Mouse (Mus musculus) gastrocnemius, postnatal 25 days (tissue): ENCODE measurements at regions not wholly inside any gene's neighbourhood (a gene's known extent, or its start where the extent isn't known, plus 50 kb on each side); places are given as distances from the start of the nearest gene placed in this dataset.

Source experiments
- DNase-seq: peaks from one replicate; pipeline ENCODE4 v3.0.0; 2022

DNA sequence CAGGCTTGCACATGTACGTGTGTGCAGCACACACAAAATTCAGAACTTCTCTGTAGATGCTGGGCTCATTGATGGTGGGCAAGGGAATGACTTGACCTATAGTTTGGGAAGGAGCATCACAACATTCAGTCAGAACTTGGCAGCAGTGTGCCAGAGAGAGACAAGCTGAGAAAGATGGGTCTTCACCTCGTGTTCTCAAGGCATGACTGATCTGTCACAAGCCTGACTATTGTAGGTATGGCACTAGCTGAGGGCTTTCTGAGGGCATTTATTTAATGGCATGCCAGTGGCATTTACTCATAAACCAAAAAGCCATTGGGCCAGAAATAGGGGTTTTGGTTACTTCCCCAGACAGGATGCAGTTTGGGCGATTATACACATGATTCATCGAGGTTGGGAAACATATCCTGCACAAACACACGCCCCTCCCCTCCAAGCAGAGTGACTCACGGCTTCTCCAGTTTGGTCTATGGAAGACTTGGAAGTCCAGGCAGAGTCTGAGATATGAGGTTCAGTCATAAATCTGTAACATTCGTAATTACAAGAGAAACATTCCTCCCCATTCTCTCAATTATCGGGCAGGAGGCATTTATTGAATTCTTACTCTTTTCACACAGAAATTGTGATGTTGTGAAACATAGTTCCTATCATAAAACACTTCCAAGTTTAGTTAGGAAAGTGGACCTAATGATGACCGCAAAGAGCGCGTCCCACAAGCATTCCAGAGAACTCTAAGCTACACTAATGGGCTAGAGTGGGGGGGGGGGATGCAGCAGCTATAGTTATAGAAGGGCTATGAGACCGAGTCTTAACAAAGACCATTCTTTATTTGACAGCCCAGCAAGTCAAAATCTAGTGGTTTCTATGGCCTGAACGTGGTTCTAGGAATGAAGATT lies 318.6 kb upstream of the Ubash3b start:
- DNase-seq: no peak

DNA sequence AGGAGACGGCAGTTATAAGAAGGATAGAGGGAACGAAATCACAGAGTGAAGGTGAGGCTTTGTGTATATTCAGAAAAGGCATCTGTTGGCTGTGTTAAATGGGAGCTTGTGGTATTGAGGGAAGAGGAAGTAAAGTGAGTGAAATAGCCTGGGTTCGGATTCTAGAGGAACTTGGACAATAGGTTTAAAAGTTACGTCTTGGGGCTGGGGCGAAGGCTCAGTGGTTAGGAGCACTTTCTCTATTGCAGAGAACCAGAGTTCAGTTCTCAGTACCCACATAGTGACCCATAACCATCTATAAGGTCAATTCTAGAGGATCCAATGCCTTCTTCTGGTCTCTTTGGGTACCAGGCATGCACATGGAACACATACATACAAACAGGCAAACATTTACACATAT lies 317.6 kb upstream of the Ubash3b start:
- DNase-seq: no peak

DNA sequence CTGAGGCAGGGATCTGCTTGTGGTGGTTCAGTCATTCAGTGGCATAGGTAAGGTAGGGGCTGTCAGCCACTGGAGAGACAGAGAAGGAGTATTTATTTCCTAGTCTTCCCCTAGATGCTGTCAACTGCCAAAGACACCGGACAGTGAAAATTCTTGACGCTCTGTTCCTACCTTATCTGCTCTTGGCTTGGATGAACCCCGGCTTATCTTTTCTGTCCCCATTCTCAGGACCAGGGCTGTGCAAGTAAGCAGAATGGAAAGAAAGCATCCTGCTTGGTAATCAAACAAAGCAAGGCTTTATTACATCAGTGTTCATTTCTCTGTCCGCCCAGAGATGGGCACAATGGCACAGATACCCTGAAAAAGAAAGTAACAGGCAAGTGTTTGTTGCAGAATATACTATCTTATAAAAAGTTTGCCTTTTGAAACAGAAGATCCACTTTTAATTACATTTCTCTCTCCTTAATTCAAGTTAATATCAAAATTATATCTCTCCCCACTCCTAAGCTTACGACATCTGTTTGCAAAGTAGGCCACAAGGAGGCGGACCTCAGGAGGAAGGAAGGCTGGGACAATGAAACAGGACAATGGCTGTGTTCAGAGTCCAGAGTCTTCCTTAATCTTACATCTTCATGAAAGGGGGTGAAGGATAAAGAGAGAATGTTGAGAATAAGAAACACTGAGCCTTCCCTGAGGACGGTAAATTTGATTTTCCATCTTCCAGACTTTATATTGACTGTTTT lies 316.8 kb upstream of the Ubash3b start:
- DNase-seq: no peak

DNA sequence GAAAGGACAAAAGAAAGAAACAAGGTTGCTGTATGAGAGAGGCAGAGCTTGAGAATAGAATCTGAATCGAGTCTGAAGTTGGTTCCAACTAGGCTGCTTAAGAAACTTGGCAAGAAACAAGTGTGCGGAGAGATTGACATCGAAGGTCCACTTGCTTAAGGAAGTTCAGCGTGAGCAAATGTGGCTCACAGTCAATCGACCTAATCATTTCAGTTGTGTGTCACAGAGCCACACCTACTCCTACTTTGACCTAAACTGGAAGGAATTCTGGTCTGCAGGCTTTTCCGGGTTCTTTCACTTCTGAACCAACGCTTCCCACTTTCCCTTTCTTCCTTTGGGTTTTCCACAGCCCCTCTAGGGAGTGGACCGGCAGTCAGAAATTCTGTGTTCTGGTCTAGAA lies 313.8 kb upstream of the Ubash3b start:
- DNase-seq: peak; percentile 12

DNA sequence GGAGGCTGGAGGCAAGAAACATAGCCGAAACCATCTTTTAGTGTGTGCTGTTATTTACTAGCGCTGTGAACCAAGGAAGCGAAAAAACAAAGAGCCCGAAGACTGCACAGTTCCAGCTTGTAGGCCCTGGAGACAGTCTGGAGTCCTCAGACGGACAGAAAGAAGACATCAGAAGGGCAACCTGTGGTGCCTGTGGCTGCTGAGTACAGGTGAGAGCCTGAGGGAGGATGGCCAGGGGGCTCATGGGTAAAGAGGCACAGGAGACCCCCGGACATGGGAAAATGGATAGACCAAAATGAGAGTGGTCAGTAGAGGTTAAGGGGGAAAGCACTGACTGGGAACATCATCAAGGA lies 313.4 kb upstream of the Ubash3b start:
- DNase-seq: no peak

DNA sequence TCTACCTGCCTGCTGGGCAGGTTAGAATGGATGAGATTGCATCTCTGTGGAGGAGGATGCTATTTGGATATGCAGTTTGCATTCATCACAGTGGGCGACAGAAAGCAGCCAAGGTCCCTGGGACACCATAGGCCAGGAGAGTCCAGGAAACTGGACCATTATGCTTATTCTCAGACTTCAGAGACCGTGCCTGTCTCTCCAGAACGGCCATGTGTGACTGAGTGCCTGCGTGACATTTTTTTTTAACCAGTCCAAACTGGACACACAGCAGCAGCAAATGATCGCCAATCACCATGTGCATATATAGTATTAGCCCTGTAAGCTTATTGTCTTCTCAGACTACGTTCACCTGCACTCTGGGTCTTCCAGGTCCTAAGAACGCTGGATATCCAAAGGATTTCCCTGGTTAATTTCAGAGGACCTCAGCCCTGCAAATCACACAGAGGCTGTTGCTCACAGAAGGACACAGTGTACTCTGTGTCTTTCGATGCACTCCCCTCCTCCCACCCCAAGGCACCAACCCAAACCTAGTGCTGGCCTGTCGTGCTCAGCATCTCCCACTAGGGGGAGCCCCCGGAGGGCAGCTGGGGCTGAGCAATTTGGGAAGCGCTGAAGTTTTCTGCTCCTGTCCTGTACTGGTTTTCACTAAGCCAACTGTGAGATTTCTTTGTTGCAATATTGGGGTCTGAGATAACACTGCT lies 312.9 kb upstream of the Ubash3b start:
- DNase-seq: peak; percentile 93

DNA sequence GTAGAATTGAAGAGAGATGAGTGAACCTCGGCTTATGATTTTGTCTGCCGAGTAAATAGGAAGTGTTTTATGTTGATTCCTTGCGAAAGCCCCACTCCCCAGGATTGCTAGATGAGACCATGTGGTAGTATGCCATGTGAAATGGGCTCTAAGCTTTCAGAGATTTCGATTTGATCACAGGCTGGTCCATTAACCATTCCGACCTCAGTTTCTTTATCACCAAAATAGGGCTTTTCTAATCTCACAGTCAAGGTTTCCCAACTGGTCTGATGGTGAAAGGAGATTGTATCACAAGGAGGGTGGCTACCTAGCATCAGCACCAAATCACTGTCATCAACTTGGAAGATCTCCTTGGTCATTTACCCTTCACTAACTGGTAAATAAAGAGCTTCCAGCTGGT lies 312.0 kb upstream of the Ubash3b start:
- no peak for DNase-seq

DNA sequence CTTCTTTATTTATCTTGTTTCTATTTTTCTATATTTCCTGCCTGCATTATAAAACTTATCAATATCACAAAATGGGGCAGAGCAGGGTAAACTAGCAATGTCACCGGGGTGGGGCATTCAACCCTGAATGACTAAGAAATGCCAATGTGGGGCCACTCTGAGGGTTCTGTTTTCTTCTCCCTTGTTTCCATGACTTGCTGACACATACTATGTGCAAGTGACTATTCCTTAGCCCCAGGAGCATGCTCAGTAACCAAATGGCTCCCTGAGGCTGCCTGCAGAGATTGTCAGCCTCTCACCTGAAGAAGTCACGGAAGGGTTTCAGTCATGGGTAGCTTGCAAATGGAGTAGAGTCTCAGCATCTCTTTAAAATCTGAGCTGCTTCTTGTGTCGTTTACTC lies 309.8 kb upstream of the Ubash3b start:
- no peak for DNase-seq

DNA sequence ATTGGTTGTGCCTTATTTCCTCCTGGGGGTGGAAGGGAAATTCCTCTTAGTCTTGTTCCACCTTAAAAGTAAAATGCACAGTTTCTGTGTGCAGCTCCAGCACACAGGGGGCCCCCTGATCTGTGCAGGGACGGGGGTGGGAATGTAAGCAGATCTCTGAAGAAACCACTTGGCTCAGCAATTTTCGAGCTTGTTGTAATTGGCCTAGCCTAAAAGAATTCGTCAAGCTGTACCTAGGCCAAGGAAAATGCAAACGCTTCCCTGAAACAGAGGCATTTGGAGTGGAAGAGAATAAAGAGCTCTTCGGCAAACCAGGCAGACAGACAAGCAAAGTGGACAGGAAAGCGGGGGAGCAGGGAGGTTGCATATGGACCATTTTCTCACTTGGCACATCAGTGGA lies 308.5 kb upstream of the Ubash3b start:
- no peak for DNase-seq

DNA sequence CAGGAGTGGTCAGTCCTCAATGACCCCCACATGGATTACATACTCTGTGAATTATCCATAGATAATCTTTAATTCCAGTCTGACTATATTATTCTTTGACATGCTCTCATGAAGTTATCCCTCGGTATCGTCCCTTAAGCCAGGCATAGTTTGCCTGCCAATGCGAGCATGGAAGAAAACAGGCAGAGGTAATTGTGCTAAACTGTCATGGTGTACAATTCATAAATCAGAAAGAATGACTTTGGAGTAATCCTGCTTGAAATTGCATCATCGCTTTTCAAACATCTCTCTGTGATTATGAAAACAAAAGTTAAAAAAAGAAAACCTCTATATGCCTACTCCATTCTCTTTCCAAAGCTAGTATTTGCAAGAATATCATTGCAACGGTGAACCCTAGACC lies 307.9 kb upstream of the Ubash3b start:
- DNase-seq: no peak

DNA sequence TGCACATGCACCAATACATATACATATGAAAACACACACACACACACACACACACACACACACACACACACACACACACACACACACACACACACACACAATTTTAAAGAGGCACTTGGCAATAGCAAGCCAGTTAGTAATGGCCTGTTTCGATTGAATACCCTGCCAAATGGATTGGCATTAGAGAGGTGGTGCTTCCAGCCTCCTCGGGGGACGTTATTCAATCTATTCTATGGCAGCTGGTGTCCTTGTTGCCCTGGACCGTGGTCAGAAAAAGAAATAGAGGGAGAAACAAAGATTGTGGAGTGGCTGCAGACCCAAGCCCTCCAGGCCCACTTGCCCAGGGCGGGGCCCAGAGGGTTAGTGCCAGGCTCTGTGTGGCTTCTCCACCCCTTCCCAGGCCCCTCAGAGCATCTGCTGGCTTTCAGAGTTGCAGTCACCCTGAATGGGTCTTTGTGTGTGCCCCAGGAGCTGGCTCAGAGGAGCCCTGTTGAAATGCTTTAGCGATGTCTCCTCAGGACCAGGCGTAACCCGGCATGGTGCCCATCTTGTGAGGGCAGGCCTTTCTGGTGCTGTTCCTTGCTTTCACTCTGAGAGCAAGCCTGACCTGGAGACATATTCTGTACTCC lies 302.7 kb upstream of the Ubash3b start:
- DNase-seq: peak; percentile 33

DNA sequence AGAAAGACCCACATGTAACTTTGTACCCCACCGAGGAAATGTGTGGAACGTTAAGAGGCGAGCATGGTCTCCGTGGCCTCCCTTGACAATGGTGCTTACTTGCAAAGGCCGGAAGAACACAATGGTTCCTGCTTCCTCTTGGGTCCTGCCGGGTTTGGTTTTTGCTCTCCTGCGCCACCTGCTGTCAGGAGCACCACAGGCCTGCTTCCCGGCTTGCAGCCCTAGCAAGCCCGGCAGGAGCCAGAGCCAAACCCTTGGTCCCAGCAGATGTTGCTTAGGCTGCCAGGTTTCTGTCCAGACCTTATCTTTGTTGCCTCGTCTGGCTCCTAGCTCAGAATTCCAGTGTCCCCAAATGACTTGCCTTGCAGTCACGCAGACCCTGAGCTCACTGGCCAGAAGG lies 300.2 kb upstream of the Ubash3b start:
- DNase-seq: peak; percentile 92

DNA sequence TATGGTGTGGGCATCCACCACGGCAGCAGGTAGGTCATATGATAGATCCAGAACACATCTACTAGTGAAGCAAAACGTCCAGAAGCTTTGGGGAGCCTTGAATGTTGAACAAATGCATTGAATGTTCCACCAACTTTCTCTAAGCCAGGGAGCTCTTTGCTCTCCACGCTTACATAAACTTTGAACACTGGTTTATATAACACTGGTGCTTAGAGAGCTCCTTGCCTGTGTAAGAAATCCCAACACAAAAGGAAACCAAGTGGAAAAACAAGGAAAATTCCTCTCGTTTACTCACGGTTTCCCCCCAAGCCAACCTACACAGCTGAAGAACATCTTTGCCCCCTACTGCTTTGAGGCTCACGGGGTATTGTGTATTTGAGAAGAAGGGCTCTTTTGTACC lies 299.2 kb upstream of the Ubash3b start:
- DNase-seq: no peak

DNA sequence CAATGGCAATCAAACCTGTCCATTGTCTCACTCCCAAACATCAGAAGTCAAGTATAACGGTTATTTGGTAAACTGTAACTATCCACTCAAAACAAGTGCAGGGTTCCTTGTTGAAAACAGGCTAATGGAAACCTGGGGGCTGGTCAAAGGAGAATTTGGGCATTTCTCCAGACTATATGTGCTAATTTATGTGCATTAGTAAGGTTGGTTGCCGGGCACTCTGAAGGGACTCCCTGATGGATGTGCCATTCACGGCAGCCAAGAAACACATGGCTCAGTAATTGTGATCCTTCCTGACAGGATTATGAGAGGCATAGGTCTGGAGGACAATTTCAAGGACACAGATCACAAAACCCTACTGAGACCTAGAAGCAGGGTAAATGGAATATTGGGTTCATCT lies 295.5 kb upstream of the Ubash3b start:
- no peak for DNase-seq

DNA sequence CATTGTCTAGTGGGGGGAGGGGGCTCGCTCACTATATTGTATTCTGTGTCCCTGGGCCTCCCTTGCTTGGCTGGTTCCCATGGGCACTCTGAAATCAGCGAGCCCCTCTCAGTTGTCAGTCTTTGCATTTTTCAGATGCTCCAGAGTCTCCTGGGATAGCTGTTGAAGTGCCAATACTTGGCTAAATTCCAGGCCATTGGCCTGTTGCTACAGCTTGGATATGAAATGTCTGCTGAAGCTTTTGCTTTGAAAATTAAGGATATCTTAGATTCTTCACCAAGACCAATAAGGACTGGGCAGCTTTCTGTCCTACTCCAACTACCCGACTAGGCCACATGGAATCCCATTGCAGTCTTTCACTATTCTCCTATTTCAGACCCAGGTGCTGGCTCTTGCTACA lies 290.2 kb upstream of the Ubash3b start:
- DNase-seq: no peak

DNA sequence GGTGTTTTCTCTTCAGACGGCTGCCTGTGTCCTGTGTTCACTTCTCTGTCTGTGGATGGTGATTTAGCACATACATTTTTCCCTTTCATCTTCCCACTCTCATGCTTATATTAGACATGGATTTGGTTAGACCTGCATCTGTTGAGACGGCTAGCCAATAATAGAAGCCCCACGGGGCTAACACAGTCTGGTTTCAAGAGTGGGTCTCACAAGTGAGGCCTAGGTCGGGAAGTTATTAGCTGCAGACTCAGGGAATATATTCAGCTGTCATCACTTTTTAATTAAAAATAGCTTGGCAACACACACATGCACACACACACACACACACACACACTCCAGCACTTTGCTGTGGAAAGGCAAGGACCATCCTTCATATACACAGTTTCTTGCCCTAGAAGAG lies 287.7 kb upstream of the Ubash3b start:
- no peak for DNase-seq

DNA sequence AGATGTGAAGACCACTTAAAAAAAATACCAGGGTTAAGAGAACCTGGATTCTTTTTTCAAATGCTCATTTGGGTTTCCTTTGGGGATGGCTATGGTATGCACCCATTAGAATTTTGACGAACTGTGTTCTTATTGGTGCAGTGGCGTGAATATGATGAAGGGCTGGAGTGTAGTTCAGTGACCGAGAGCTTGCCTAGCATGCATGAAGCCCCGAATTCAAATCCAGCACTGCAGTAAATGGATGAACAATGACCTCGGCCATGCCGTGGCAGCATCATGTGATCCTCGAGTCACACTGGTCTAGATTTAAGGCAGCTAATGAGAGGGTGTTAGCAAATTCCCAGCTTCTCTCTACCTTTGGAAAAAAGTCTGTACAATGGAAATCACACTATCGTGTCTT lies 286.4 kb upstream of the Ubash3b start:
- no peak for DNase-seq

DNA sequence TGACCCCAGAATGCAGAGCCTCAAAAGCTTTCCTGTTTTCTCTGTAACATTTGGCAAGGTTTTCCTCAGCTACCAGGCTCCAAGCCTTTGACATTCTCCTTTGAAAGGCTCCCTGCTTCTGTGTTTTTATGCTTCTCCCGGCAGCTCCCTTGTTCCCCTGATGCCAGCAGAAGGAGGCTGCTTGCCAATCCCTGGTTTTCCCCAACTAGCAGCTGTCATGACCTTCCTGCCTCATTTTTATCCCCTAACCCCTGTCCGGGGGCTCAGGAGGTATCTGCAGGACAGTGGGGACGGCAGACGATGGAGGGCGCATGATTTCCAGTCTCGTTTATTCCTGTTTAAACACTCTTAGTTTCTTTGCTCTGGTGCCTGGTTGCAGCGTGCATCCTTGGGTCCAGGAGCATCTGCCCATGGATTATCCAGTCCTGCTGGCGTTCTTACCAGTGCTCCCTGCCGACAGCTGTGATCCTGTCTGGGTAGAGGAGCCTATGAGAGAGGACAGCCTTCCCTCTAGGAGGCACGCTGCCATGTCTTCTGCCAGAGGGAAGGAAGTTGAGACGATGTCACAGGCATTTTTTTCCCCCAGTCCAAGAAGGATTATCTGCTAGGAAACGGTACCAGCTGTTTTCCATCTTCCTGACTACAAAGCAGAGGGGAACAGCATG lies 285.8 kb upstream of the Ubash3b start:
- DNase-seq: peak; percentile 83

DNA sequence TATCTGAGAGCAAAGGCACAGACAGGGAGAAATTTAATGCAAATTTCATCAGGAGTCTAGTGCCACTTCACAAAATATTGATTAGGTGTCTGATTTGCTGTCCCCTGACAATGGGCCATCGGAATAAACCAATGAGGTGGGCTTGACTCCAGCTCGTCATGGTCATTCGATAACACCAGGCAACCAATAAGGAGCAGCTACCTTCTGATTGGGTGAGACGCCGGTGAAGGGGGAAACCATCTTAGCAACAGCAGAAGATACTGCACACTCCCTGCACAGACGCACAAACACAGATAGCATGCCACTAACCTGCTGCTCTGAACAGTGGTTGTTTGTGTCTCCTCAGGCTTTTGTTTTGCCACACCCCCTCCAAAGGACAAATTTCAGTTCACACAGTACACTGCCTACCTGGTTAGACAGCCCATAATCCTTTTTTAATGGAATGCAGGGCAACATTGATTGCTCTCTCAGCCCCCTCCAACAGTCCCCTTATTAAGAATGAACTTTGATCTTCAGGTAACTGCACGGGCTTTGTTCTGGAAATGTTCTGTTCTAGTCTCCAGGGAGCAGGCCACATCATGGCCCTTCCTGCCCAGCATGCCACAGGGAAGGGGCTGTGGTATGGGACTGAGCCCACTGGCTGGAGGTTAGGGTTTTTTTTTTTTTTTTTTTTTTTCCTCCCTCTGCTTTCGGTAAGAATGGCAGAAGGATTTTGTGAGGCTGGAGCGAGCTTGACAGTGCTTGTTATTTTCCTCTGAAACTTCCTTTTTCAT lies 285.1 kb upstream of the Ubash3b start:
- no peak for DNase-seq

DNA sequence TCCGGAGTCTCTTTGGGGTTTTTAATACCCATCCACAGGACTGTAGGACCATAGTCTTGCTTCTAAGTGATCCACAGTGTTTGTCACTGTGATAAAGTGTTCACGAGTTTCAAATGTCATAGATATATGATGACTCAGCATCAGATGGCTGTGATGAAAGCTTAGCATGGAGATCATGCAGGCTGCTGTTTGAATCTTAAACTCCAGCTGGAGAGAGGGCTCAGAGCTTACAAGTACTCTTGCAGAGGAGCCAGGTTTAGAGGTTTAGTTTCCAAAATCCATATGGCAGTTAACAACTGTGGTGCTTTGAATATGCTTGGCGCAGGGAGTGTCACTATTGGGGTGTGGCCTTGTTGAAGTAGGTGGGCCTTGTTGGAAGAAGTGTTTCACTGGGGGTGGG lies 280.9 kb upstream of the Ubash3b start:
- DNase-seq: no peak

DNA sequence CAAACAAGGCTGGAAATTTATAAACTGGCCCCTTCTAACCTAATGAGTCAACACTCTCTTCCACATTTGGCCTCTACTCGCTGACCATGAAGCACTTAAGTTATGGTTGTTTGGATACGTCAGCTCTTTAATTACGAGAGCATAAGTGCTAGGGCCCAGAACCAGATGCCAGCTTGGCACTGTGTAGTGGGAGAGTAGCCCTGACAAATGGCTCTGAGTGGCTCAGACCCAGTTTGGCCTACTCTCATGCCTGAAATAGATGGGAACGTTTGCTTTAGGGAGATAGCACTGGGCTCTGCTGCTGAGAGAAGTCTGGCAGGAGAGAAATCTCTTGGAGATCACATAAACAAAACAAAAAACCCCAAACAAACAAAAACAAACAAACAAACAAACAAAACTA lies 278.5 kb upstream of the Ubash3b start:
- DNase-seq: peak; percentile 74
